In the genomic region with DNA sequence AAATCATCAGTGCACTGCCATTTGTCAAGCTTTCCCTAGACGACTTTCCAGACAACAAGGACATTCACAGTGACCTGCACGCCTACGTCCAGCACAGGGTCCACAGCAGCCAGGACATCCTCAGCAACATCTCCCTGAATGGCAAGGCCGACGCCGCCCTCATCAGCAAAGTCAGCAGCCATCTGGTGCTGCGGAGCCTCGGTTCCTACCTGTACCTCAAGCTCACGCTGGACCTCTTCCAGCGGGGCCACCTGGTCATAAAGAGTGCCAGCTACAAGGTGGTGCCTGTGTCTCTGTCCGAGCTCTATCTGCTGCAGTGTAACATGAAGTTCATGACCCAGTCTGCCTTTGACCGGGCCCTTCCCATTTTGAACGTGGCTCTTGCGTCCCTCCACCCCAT, we compare ENCODE assay signal across 16 mouse cellular contexts.
DNase-seq lines count a peak whose midpoint lies in the region; ATAC-seq and TF ChIP-seq lines count a peak whose summit lies in the region.
"Had no signal": no experiment of that assay in that cellular context is flagged by ENCODE, and none has a peak within 500 bp of the region (broad histone marks: within the 10 kb centered on the region; RNA-seq: fewer than 3 reads in every experiment).

No protein-coding gene starts in this region.

- H3K4me1 ChIP-seq in heart, embryonic 11.5 days (ENCODE audit: control insufficient read depth, insufficient read depth, low read length) = peaks cover 4% of the 10 kb centered on the region
- H3K4me1 ChIP-seq in midbrain, embryonic 12.5 days = peaks cover 12% of the 10 kb centered on the region; the same call in 1 of the 2 replicates
- H3K4me1 ChIP-seq in midbrain, embryonic 14.5 days (ENCODE audit: control insufficient read depth, insufficient read depth, low read length) = peaks cover 7% of the 10 kb centered on the region
- H3K4me1 ChIP-seq in forebrain, embryonic 11.5 days (replicated peaks; ENCODE audit: control insufficient read depth, insufficient read depth, low read length) = no peaks in the 10 kb centered on the region
- H3K4me1 ChIP-seq: liver, embryonic 15.5 days had no signal

- no peaks in the 10 kb centered on the region for H3K9me3 ChIP-seq in heart, embryonic 11.5 days (replicated peaks; ENCODE audit: control insufficient read depth, low read length)
- no peaks in the 10 kb centered on the region for H3K9me3 ChIP-seq in midbrain, embryonic 12.5 days
- no peaks in the 10 kb centered on the region for H3K9me3 ChIP-seq in midbrain, embryonic 14.5 days (ENCODE audit: control insufficient read depth, low read length)
- H3K9me3 ChIP-seq in forebrain, embryonic 11.5 days (ENCODE audit: control insufficient read depth, low read length) = no peaks in the 10 kb centered on the region
- H3K9me3 ChIP-seq: liver, embryonic 15.5 days had no signal

- no peak for TF ChIP-seq POLR2A in myocyte (IDR thresholded peaks at IDR 0.05; ENCODE audit: insufficient read length, low read depth)

- DNase-seq in heart, postnatal 4 days = no peak
- no peak for DNase-seq in midbrain, embryonic 14.5 days
- DNase-seq in cerebellum, adult 9-11 months = peak; percentile 94
- DNase-seq in forebrain, embryonic 11.5 days (ENCODE audit: low spot score) = no peak
- DNase-seq: adrenal gland, adult 8-10 months; kidney, adult 18-20 months; lung, postnatal 14 days; right cerebral cortex, postnatal 4 days; thymus, adult 2 months had no signal

- 68% methylated on average over 14 of the region's 14 CpGs for WGBS in heart, embryonic 11.5 days (ENCODE audit: insufficient replicate concordance)
- WGBS in midbrain, embryonic 12.5 days = 69% methylated on average over 14 of the region's 14 CpGs
- WGBS in midbrain, embryonic 14.5 days = 62% methylated on average over 14 of the region's 14 CpGs
- WGBS in forebrain, embryonic 11.5 days = 84% methylated on average over 14 of the region's 14 CpGs

- H3K27me3 ChIP-seq in heart, embryonic 11.5 days (ENCODE audit: control insufficient read depth, insufficient read depth, low read length) = no peaks in the 10 kb centered on the region
- H3K27me3 ChIP-seq in midbrain, embryonic 12.5 days = peaks cover 16% of the 10 kb centered on the region; the same call in 1 of the 2 replicates
- H3K27me3 ChIP-seq in midbrain, embryonic 14.5 days (ENCODE audit: control insufficient read depth, insufficient read depth, low read length) = no peaks in the 10 kb centered on the region
- no peaks in the 10 kb centered on the region for H3K27me3 ChIP-seq in myocyte (ENCODE audit: control insufficient read depth, insufficient read depth, insufficient read length)
- no peaks in the 10 kb centered on the region for H3K27me3 ChIP-seq in forebrain, embryonic 11.5 days (ENCODE audit: control insufficient read depth, insufficient read depth, low read length)
- H3K27me3 ChIP-seq: liver, embryonic 15.5 days had no signal

- no peak overlapping the region for H3K27ac ChIP-seq in heart, embryonic 11.5 days (ENCODE audit: low read depth, low read length)
- H3K27ac ChIP-seq in midbrain, embryonic 12.5 days (replicated peaks) = no peak overlapping the region
- no peak overlapping the region for H3K27ac ChIP-seq in midbrain, embryonic 14.5 days (replicated peaks; ENCODE audit: low read depth, low read length)
- H3K27ac ChIP-seq in forebrain, embryonic 11.5 days (ENCODE audit: low read depth, low read length) = no peak overlapping the region
- H3K27ac ChIP-seq: liver, embryonic 15.5 days had no signal

- H3K9ac ChIP-seq in heart, embryonic 11.5 days (ENCODE audit: low read depth, low read length) = 0 out of 2 replicates have a peak overlapping the region, but pooled peaks have one; percentile 10
- no peak overlapping the region for H3K9ac ChIP-seq in midbrain, embryonic 12.5 days (replicated peaks)
- no peak overlapping the region for H3K9ac ChIP-seq in midbrain, embryonic 14.5 days (replicated peaks; ENCODE audit: low read length)
- no peak overlapping the region for H3K9ac ChIP-seq in forebrain, embryonic 11.5 days (ENCODE audit: low read length)
- H3K9ac ChIP-seq: liver, embryonic 15.5 days had no signal

- no peak overlapping the region for H3ac ChIP-seq in myocyte (ENCODE audit: control insufficient read depth, insufficient read length)

- H3K36me3 ChIP-seq in heart, embryonic 11.5 days (ENCODE audit: control insufficient read depth, insufficient read depth, low read length) = peaks cover 25% of the 10 kb centered on the region
- H3K36me3 ChIP-seq in midbrain, embryonic 12.5 days = no peaks in the 10 kb centered on the region
- no peaks in the 10 kb centered on the region for H3K36me3 ChIP-seq in midbrain, embryonic 14.5 days (ENCODE audit: control insufficient read depth, insufficient read depth, low read length)
- peaks cover 56% of the 10 kb centered on the region for H3K36me3 ChIP-seq in myocyte (ENCODE audit: control insufficient read depth, insufficient read depth)
- H3K36me3 ChIP-seq in forebrain, embryonic 11.5 days (ENCODE audit: control insufficient read depth, insufficient read depth, low read length) = no peaks in the 10 kb centered on the region
- H3K36me3 ChIP-seq: liver, embryonic 15.5 days had no signal

- 0 out of 2 replicates have a peak, but pooled peaks have one; percentile 39 for ATAC-seq in heart, embryonic 11.5 days (replicated peaks; ENCODE audit: insufficient number of reproducible peaks, low FRiP score, low TSS enrichment)
- ATAC-seq in midbrain, embryonic 12.5 days (ENCODE audit: low FRiP score, low read depth) = peak; percentile 28; the same call in 1 of the 2 replicates
- no peak for ATAC-seq in midbrain, embryonic 14.5 days (ENCODE audit: low FRiP score, low TSS enrichment)
- ATAC-seq in forebrain, embryonic 11.5 days (replicated peaks; ENCODE audit: low FRiP score) = no peak
- ATAC-seq: forebrain, embryonic 16.5 days; hindbrain, embryonic 16.5 days had no signal

- H3K4me2 ChIP-seq in heart, embryonic 11.5 days = no peak overlapping the region
- H3K4me2 ChIP-seq in midbrain, embryonic 12.5 days (replicated peaks) = peak overlapping the region; percentile 21
- H3K4me2 ChIP-seq in midbrain, embryonic 14.5 days (ENCODE audit: low read length) = no peak overlapping the region
- H3K4me2 ChIP-seq in myocyte (ENCODE audit: low read depth) = no peak overlapping the region
- no peak overlapping the region for H3K4me2 ChIP-seq in forebrain, embryonic 11.5 days (ENCODE audit: low read depth, low read length, severe bottlenecking)
- H3K4me2 ChIP-seq: liver, embryonic 15.5 days had no signal

- H3K4me3 ChIP-seq in heart, embryonic 11.5 days (ENCODE audit: low read depth, low read length) = no peak overlapping the region
- no peak overlapping the region for H3K4me3 ChIP-seq in midbrain, embryonic 12.5 days
- H3K4me3 ChIP-seq in midbrain, embryonic 14.5 days (replicated peaks; ENCODE audit: low read depth, low read length) = no peak overlapping the region
- H3K4me3 ChIP-seq in myocyte = no peak overlapping the region
- H3K4me3 ChIP-seq in forebrain, embryonic 11.5 days (ENCODE audit: low read depth, low read length) = no peak overlapping the region
- H3K4me3 ChIP-seq: erythroblast, embryonic 14.5 days; liver, embryonic 15.5 days had no signal

- no peaks in the 10 kb centered on the region for H3K79me2 ChIP-seq in myocyte (ENCODE audit: control insufficient read depth, insufficient read depth)

TF ChIP-seq in myocyte, 11 proteins besides CTCF, POLR2A, EP300 and RAD21:
- TF ChIP-seq CEBPB (IDR thresholded peaks at IDR 0.05; ENCODE audit: insufficient read depth, poor library complexity, severe bottlenecking) (no peak), POLR2AphosphoS2 (IDR thresholded peaks at IDR 0.05; ENCODE audit: insufficient read length, low read depth) (peak; percentile 24)

Comparison
In these comparisons a context has a peak if more than half of its experiments do, and no peak if none do; other contexts are left out.
1. ATAC-seq: peak in heart, embryonic 11.5 days (single experiment) and midbrain, embryonic 12.5 days (single experiment); none in midbrain, embryonic 14.5 days (single experiment) and forebrain, embryonic 11.5 days (single experiment).